Mouse (Mus musculus) E14TG2a.4 (cell line): ENCODE data around the gene Oard1.

Experiments
- CTCF ChIP-seq: conservative IDR thresholded peaks from 2 replicates; pipeline ENCODE4 v1.5.1; 2014; ENCODE audit warnings: low read length
- POU5F1 ChIP-seq: IDR thresholded peaks from 2 replicates; pipeline ENCODE4 v1.6.1; 2014; ENCODE audit warnings: low read length, borderline replicate concordance

GRCm38 (mm10) chr17:48372987-48373386 lies 36.8 kb upstream of the Oard1 start:
- no peak for TF ChIP-seq CTCF
- no peak for TF ChIP-seq POU5F1
